Mouse (Mus musculus): Measurements from ENCODE around the gene Usp15.

DNA sequence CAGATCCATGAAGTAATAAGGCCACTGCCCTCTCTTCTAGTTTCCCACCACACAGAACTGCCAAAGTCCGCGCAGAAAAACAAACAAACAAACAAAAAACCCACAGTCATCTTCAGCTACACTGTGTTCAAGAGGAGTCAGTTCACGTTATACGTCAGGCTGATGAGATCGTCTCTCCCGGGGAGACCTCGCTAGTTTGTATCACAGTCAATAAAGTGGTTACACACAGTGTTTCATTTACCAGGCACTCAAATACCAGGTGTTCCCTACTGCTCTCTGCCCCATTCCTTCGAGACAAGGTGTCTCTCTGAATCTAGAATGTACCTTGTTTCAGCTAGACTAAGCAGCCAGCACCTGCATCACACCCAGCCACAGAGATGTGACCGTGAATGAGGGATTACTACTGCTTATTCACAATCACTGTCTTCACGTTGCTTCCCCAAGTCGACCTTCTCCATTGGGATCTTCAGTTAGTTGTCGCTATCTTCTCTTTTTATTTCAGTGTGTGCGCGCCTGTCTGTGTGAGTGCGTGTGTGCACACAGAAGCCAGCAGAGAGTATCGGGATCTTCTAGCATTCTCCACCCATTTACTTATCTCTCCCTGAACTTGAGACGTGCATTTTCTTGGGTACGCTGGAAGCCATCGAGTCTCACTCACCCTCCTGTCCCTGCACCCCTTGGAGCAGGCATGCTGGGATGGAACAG lies 3.0 kb upstream of the Usp15 start:
- TF ChIP-seq CTCF (IDR thresholded peaks at IDR 0.05; ENCODE audit: extremely low read depth, insufficient read length, insufficient replicate concordance, low read depth, low read length): no peak
- no peak for TF ChIP-seq POLR2A (IDR thresholded peaks at IDR 0.05; ENCODE audit: low read depth, low read length)

Measured in small intestine, adult 2 months (tissue).